17 mouse cellular contexts compared by ENCODE assay signal in genomic region chr2:6099443-6099842, GRCm38 (mm10). TPM values are rescaled to one million over a fixed set of nuclear protein-coding genes. Genes with fewer than 3 reads are reported as not detected.
A peak's percentile ranks its signal among the peaks of the same experiment; 100 is the strongest.
DNase-seq lines count a peak whose midpoint lies in the region; ATAC-seq and TF ChIP-seq lines count a peak whose summit lies in the region.
"Had no signal": no experiment of that assay in that cellular context is flagged by ENCODE, and none has a peak within 500 bp of the region (broad histone marks: within the 10 kb centered on the region; RNA-seq: fewer than 3 reads in every experiment).

No protein-coding gene starts in this region.

- H3K36me3 ChIP-seq in heart, embryonic 10.5 days = peaks cover 8% of the 10 kb centered on the region
- H3K36me3 ChIP-seq in embryonic facial prominence, embryonic 15.5 days = 0 out of 2 replicates have a peak, but pooled peaks cover 6% of the 10 kb centered on the region
- no peaks in the 10 kb centered on the region for H3K36me3 ChIP-seq in limb, embryonic 15.5 days
- H3K36me3 ChIP-seq: G1E; midbrain, embryonic 10.5 days had no signal

- no peaks in the 10 kb centered on the region for H3K9me3 ChIP-seq in heart, embryonic 10.5 days
- H3K9me3 ChIP-seq in embryonic facial prominence, embryonic 15.5 days (replicated peaks) = no peaks in the 10 kb centered on the region
- no peaks in the 10 kb centered on the region for H3K9me3 ChIP-seq in limb, embryonic 15.5 days
- H3K9me3 ChIP-seq: G1E; midbrain, embryonic 10.5 days had no signal

- no peak overlapping the region for H3K4me2 ChIP-seq in embryonic facial prominence, embryonic 15.5 days (replicated peaks)
- H3K4me2 ChIP-seq in limb, embryonic 15.5 days = 0 out of 2 replicates have a peak overlapping the region, but pooled peaks have one; percentile 12

- H3K27me3 ChIP-seq in heart, embryonic 10.5 days (ENCODE audit: insufficient read depth, poor library complexity, severe bottlenecking) = peaks cover 20% of the 10 kb centered on the region; the same call in 1 of the 2 replicates
- peaks cover 8% of the 10 kb centered on the region; the same call in 1 of the 2 replicates for H3K27me3 ChIP-seq in embryonic facial prominence, embryonic 15.5 days
- H3K27me3 ChIP-seq in limb, embryonic 15.5 days = peaks cover 26% of the 10 kb centered on the region

- H3K27ac ChIP-seq in heart, embryonic 10.5 days = peak overlapping the region; percentile 93
- 0 out of 2 replicates have a peak overlapping the region, but pooled peaks have one; percentile 1 for H3K27ac ChIP-seq in layer of hippocampus, adult 2 months
- H3K27ac ChIP-seq in embryonic facial prominence, embryonic 15.5 days (replicated peaks) = peak overlapping the region; percentile 56; the same call in 1 of the 2 replicates
- H3K27ac ChIP-seq in limb, embryonic 15.5 days = peak overlapping the region; percentile 57; the same call in 1 of the 2 replicates

- H3K4me3 ChIP-seq in heart, embryonic 10.5 days = no peak overlapping the region
- H3K4me3 ChIP-seq in layer of hippocampus, adult 2 months = no peak overlapping the region
- no peak overlapping the region for H3K4me3 ChIP-seq in embryonic facial prominence, embryonic 15.5 days (replicated peaks)
- H3K4me3 ChIP-seq in limb, embryonic 15.5 days = no peak overlapping the region
- H3K4me3 ChIP-seq: erythroblast, embryonic 14.5 days had no signal

- DNase-seq in heart, embryonic 10.5 days (ENCODE audit: low spot score) = no peak
- DNase-seq in heart, postnatal 14 days = no peak
- DNase-seq in layer of hippocampus, adult 2 months (ENCODE audit: low spot score in 2 of 2) = no peak
- DNase-seq in layer of hippocampus, postnatal 25 days (ENCODE audit: extremely low spot score in 1 of 2, low spot score in 1 of 2) = no peak
- DNase-seq in cerebellum, adult 8-10 months = no peak
- DNase-seq in testis, postnatal 14 days (ENCODE audit: low spot score) = no peak
- DNase-seq: adrenal gland, adult 8-10 months; cerebellum, adult 9-10 months; kidney, postnatal 10 days; thymus, postnatal 25 days had no signal

- intact Hi-C loops in heart, postnatal 14 days (cut with DNase I) = no loop called here

- peaks cover 35% of the 10 kb centered on the region for H3K4me1 ChIP-seq in heart, embryonic 10.5 days
- peaks cover 26% of the 10 kb centered on the region for H3K4me1 ChIP-seq in embryonic facial prominence, embryonic 15.5 days
- peaks cover 27% of the 10 kb centered on the region for H3K4me1 ChIP-seq in limb, embryonic 15.5 days

- H3K9ac ChIP-seq in embryonic facial prominence, embryonic 15.5 days = no peak overlapping the region
- H3K9ac ChIP-seq in limb, embryonic 15.5 days = no peak overlapping the region

- no peak for ATAC-seq in embryonic facial prominence, embryonic 15.5 days (ENCODE audit: insufficient number of reproducible peaks, low FRiP score, low TSS enrichment, low read depth)
- ATAC-seq in limb, embryonic 15.5 days (ENCODE audit: insufficient number of reproducible peaks, low FRiP score, low TSS enrichment, low read depth) = no peak
- ATAC-seq: inflammation-experienced regulatory T-cells, adult 6 months had no signal

- no peak for TF ChIP-seq CTCF in layer of hippocampus, adult 2 months (conservative IDR thresholded peaks at IDR 0.05)

- WGBS in heart, embryonic 10.5 days = 62% methylated on average over 9 of the region's 9 CpGs
- 54% methylated on average over 9 of the region's 9 CpGs for WGBS in embryonic facial prominence, embryonic 15.5 days
- WGBS in limb, embryonic 15.5 days = 59% methylated on average over 9 of the region's 9 CpGs

RNA-seq across cellular contexts. Expression of gene Proser2, which starts 30.6 kb away (rescaled TPM):
- 11.0 and 12.6 TPM in 2 replicates for polyA plus RNA-seq in heart, embryonic 10.5 days (2016; fragmentation: Nextera tagmentation; extraction: Ambion mirVana)
- total RNA-seq in heart, postnatal 14 days (2021) = 10 to 100 TPM; 19.6 to 28.0 TPM
- total RNA-seq in layer of hippocampus, adult 2 months (2021) = 1 to 10 TPM; 2.0 to 2.1 TPM
- total RNA-seq in layer of hippocampus, postnatal 25 days (2021) = 1 to 10 TPM; 2.2 to 2.4 TPM
- polyA plus RNA-seq in embryonic facial prominence, embryonic 15.5 days (2015; fragmentation: Nextera tagmentation; extraction: Ambion mirVana) = 19.6 and 23.1 TPM in 2 replicates
- polyA plus RNA-seq in limb, embryonic 15.5 days (2015; fragmentation: Nextera tagmentation; extraction: Ambion mirVana) = 17.5 and 18.5 TPM in 2 replicates
- total RNA-seq: monocyte, adult 5-6 weeks had no signal
- polyA plus RNA-seq: G1E had no signal

Comparison
In these comparisons a context has a peak if more than half of its experiments do, and no peak if none do; other contexts are left out.
1. H3K27ac ChIP-seq: peak in every context shown above with its lines; median percentile 93 in heart, embryonic 10.5 days; 57 in limb, embryonic 15.5 days; 56 in embryonic facial prominence, embryonic 15.5 days; 1 in layer of hippocampus, adult 2 months.
2. RNA of gene Proser2, which starts 30.6 kb away (total RNA-seq): 19.6 to 28.0 TPM in heart, postnatal 14 days; 2.2 to 2.4 TPM in layer of hippocampus, postnatal 25 days and 2.0 to 2.1 TPM in layer of hippocampus, adult 2 months; every median in the first group is over 4 times any median in the second.